Mouse (Mus musculus): ENCODE results near the gene Cxcl17.
A peak's percentile ranks its signal among the peaks of the same experiment; 100 is the strongest.

The Cxcl17 gene

DNA sequence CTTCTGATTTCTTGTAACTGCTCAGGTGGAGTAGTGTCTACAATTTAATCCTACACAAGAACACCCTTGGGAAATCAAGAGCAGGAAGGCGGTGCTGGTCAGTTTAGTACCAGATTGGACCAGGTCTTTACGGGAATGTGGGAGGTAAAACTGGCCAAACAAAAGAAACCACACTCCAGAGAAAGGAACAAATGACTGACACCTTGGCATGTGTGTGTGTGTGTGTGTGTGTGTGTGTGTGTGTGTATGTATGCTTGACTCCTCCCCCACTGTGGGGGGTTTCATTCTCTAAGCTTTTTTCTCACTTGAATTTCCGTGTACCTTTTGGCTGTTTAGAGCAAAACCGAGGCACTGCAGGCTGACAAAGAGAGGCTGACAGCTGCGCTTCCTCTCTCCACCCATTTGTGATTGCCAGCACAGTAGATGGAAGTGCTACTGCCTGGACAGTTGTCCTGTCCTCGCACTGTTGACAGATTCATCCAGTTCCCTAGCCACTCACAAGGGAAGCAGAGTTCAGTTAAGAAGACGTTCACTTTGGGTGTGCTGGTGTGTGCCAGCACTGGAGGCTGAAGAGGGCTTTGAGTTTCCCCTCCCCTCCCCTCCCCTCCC is at the start of gene Cxcl17:
Gene Cxcl17 (minus strand): TSS at position 54 of the 609 bp plus-strand sequence.
- no peak for TF ChIP-seq GATA4 (IDR thresholded peaks at IDR 0.05; ENCODE audit: insufficient replicate concordance, low read length)

DNA sequence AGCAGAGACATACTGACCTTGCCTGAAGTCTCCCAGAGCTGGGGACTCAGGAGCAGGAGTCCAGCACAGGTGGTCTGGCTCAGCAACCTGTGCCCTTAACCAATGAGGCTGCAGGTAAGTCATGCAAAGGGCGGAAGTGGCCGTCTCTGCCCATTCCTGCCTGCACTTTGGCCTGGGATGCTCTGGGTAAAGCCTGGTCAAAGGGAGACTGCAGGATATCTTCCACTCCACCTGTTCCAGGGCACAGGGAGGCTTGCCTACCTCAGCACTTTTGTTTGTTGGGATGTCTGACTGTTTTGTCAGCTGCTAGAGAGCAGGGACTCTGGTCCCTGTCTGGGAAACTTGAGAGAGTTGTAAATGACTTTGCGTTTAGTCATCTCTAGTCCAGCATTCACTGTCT is 39.4 kb upstream of the Cxcl17 start:
- no peak for TF ChIP-seq GATA4 (IDR thresholded peaks at IDR 0.05; ENCODE audit: insufficient replicate concordance, low read length)

DNA sequence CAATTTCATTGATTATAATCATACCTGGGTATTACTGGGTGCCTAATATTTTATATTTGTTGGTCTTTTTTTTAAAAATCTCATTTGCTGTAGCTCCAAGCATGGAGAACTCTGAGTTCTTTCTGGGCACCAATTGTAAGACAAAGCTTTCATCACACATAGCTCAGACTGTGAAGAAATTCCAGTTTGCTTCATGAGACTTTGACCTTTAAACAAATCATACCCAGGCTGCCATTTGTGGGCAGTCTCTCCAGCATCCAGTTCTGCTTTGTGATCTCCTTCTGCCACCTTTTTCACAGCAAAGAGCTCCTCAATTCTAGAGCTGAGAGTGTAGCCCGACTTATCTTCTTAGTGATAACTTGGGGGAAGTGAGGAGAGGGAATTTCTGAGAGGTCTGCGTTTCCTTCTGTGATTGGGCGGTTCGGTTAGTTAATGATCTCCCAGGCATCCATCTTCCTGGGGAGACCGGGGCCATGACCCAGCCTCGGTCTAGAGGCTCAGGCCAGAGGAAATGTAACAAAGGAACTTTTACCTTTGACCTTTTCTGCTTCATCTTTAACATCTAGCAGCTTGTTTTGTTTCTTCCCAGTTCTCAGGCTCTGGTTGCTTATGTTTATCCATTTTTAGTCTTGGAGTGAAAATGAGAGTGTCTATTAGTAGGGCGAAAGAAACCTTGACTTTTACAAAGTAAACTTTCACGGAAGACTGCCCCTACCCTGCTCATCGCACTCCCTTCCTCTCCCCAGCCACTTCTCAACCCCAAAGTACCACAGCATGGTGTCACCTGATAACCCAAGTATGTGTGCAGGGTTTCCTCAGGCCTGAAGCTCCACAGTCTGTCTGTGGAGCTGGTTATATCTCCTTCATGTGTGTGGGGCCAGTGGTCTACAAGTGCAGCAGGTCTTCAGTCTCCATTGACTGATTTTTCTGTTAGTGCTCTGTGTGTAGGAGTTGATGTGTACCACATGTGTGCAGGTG is 37.5 kb upstream of the Cxcl17 start:
- TF ChIP-seq GATA4 (IDR thresholded peaks at IDR 0.05; ENCODE audit: insufficient replicate concordance, low read length), result peak; percentile 70; the same call in 1 of the 2 replicates

DNA sequence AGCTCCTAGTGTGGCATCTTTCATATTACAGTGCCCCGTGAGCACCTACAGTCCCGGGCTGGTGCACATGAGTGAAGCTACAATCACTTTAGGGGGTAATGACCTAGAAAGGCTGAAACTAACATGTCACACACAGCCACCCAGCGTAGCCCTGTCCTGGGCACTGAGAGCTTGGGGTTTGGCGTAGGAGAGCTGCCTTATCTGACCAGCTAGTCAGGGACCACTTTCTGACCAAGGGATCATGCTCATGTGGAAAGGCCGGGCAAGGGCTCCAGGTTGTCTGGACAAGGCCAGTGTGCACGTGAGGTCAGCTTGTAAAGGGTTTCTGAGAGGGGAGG is 28.1 kb upstream of the Cxcl17 start:
- no peak for TF ChIP-seq GATA4 (IDR thresholded peaks at IDR 0.05; ENCODE audit: insufficient replicate concordance, low read length)

DNA sequence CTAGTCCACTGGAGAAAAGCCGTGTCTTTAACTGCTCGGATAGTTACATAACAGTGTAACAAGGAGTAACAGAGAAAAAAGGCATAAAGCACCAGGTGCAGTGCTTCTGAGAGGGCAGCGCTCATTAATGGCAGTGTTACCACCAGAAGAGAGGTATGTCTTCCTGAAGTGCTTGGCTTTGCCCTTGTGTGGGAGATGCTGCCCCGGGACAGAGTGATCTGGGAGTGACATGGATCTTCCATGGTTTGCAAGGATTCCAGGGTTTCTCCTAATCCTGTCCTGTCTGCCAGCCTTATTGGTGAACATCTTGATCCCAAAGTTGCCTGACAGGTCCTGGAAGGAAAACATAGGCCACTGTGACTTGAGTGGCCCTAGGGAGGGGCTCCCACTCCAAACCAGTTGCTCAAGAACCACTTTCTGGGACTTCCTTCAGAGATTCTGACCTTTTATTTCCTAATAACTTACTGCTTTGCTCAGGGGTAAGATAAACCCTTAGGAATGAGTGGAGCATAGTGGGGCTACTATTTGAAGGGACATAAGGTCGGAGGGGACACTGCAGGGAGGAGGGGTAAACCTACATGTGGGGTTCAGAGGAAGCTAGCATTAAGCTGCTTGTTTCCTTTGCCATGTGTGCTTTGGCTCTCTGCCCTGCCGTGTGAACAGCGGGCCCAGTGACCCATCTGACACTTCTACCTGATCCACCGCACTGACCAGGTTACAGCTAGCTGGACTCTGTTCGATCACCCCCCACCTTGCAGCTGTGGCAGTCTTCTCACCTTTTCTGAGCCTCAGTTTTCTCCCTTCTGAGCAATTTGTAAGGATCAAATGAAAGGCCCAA is 27.5 kb upstream of the Cxcl17 start:
- no peak for TF ChIP-seq GATA4 (IDR thresholded peaks at IDR 0.05; ENCODE audit: insufficient replicate concordance, low read length)

DNA sequence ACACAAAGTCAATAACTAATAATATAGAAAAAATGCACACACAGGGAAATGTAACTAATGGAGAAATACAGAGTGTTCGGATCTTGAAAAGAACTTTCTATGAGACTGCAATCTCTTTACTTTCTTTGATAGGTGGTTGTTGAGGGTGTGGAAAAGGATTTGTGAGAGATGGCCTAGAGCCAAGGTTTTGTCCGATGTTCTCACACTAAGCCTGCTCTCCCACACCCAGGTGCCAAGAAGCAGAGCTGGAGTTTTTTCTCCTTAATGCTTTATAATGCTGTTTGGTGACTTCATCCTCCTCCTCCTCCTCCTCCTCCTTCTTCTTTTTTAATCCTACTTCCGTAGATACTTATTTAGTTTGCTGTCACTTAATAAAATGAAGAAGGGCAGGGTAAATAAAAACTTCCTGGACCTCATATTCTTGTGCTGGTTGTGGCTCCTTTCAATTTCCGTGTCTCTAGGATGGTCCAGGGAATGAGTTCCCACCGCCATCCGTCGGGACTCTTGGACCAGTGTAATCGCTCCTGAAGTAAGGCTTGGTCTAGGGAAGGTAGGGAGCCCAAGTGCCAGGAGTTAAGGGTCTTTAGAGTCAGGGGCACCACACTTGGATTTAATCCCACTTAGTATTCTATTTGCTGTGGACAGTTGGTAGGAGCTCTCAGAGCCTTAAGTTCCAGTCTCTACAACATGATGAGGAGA is 26.6 kb upstream of the Cxcl17 start:
- TF ChIP-seq GATA4 (IDR thresholded peaks at IDR 0.05; ENCODE audit: insufficient replicate concordance, low read length), result no peak

DNA sequence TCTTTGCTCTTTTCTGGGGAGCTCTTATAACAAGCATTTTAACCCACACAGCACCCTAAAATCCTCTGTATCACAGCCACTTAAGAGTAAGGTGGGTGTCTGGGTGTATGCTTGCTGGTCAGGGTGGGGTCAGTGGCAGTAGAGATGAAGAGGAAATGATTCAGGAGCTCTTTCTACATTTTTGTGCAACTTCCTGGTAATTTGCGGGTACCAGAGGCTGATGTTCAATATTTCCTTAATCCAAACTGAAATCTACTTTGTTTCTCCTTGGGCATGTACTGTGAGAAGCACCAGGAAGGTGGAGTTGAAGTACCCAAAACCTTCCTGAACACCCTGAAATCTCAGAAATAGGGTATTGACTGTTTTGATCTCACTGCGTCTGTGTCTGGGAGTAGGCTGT is 24.0 kb upstream of the Cxcl17 start:
- TF ChIP-seq GATA4 (IDR thresholded peaks at IDR 0.05; ENCODE audit: insufficient replicate concordance, low read length), result no peak

DNA sequence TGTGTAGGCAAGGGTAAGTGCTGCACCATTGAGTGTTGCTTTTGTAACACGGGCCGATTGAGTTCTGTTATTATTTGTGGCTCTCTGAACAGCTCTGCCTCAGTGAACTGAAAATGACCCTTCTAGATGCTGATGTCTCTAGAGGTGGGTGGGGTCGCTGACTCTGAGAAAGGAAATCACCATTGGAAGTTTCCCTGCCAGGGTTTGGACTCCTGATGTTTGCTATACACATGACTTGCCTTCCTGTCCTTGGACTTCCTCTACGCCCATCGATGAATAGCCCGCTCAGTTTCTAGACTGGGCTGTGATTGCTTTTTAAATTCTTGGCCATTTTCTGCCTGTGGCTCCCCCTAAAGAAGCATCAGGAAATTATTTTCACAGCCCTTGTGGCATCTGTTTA is 23.5 kb upstream of the Cxcl17 start:
- TF ChIP-seq GATA4 (IDR thresholded peaks at IDR 0.05; ENCODE audit: insufficient replicate concordance, low read length), result no peak

DNA sequence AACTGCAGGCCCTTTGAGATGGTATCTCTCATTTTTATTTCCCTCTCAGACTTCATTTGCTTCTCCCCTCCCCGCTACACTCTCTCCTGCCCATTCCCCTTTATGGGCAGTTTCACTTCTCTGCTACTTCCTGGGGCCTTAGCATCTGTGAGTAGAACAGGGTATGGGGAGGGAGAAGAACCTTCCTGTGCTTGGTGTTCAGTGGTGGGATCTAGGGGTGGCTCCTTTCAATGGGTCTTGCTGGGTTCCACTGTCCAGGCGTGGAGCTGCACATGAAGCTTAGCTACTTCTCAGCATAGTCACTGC is 22.8 kb upstream of the Cxcl17 start:
- no peak for TF ChIP-seq GATA4 (IDR thresholded peaks at IDR 0.05; ENCODE audit: insufficient replicate concordance, low read length)

DNA sequence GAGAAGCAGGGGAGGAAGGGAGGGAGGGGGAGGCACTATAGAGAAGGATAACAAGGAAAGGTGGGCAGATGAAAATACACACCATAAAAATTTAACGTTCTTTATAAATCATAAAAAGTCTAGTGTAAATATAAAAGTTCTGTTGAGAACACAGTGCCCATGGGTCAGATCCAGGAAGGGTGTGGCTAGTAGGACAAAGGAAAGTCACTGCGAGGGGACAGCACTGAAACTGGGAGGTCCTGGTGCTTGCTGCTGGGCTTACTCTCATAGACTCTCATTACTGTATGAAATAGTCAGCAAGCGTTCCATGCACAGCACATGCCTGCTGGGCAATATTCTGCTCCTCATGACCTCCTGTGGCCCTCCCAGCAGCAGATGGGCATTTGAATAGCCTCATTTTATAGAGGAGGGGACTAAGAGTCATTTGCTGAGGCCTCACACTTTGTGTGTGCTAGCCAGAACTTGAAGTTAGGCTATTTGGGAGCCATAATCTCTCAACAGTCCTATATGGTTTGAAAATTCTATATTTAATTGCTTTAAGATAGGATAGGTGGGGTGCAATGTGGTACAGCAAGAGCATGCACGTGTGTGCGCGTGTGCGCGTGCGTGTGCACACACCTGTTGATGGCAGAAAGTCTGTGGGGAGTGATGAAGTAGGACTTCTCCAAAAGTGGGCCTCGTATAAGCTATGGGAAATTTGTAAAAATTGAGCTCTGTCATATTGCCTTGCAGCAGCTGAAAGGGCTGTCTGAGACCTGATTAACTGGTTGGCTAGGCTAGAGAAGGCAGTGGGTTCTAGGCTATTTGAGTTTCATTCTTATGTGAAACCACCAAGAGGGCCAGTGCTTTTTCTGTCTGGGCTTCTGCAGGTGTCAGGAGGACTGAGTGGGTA is 22.2 kb upstream of the Cxcl17 start:
- TF ChIP-seq GATA4 (IDR thresholded peaks at IDR 0.05; ENCODE audit: insufficient replicate concordance, low read length), result no peak

DNA sequence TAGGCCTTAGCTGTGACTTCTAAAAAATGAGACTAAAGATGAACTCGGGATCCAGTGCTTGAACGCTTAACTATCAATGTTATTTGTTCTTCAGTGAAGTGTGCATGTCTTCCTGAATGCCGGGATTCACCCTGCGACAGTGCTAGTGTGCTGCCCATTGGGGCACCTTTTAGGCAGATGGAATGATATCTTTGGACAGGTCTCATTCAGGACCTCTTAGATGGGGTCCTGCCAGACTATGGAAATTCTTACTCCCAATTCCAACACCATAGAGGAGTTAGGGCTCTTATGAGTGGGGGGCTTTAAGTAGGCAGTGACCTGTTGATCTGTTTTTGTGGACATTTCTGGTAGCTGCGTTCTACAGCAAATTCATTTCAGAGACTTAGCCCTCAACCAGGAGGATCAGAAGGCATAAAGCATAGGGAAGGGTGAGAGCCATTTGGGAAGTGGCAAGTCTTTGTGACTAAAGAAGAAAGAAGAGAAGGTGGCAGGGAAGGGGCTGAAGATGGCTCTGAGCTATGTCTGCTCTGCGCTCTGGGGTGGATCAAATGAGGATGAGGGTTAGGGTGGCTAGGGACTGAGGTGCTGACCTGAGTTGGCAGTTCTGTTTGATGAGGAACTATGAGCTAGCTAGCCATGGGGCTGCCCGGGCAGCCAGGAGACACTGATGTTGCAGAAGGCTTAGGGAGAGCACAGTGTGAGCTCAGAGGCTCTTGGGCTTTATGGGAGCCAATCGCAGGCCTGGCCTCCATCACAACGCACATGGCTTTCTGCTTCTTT is 21.3 kb upstream of the Cxcl17 start:
- TF ChIP-seq GATA4 (IDR thresholded peaks at IDR 0.05; ENCODE audit: insufficient replicate concordance, low read length), result no peak

DNA sequence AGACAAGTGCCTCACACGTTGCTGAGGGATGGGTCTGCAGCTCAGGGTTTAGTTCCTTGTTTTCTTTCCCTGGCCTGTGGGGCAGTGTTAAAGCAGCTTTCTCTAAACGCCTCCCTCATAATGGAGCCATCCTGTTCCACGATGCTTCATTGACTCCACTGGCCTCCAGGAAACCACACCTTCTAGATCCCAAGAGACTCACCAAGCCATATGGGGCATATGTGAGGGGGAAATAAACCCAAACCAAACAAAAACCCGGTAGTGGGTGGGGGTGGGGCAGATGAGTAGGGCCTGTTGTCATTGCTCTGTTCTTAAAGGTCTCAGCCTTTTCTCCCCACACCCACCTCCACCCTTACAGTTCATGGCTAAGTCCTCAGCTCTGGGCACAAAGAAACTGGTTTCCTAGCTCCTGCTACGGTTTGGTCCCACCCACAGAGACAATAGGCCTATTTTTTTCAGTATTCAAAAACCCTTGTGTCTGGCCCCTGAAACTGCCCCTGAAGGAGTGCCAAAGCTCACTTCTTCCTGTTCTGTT is 20.4 kb upstream of the Cxcl17 start:
- no peak for TF ChIP-seq GATA4 (IDR thresholded peaks at IDR 0.05; ENCODE audit: insufficient replicate concordance, low read length)

DNA sequence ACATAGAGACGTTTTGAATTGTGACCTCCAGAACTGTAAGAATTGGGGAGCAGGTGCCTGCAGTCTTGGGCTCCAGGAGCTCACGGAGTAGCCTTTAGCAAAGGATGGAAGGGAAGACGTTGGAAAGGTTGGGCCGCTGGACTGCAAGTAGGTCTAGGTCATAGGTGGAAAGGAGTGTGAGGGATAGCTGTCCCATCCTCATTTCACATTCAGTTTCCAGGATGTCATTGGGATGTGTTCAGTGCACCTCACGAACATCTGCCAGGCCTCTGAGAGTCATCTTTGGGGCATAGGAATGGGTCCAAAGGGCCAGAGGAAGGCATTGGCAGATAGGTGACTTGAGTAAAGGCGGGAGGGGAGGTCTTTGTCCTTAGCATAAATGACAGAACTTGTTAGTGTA is 19.7 kb upstream of the Cxcl17 start:
- no peak for TF ChIP-seq GATA4 (IDR thresholded peaks at IDR 0.05; ENCODE audit: insufficient replicate concordance, low read length)

All from liver, adult (tissue).